Mouse (Mus musculus) kidney, adult 2 months (tissue): Measurements from ENCODE around the gene Dpm1. TPM values are rescaled to one million over a fixed set of nuclear protein-coding genes. Genes with fewer than 3 reads are reported as not detected.

Source experiments
- DNase-seq: peaks from one replicate; pipeline ENCODE4 v3.0.0; 2021
- H3K27ac ChIP-seq: fragments of 200-500 bp; 2 replicates; pipeline ENCODE4 v1.5.1; 2012; ENCODE audit warnings: low read depth, low read length, control low read depth, inconsistent platforms; ENCODE audit not compliant: insufficient read depth
- H3K27me3 ChIP-seq: fragments of 200-500 bp; replicated peaks from 2 replicates; pipeline ENCODE4 v1.6.1; 2012; ENCODE audit warnings: mild to moderate bottlenecking, moderate library complexity, low read length, inconsistent platforms; ENCODE audit not compliant: control insufficient read depth, insufficient read depth
- H3K36me3 ChIP-seq: fragments of 200-500 bp; 2 replicates; pipeline ENCODE4 v1.6.1; 2012; ENCODE audit warnings: mild to moderate bottlenecking, moderate library complexity, low read length, inconsistent platforms; ENCODE audit not compliant: control insufficient read depth, insufficient read depth
- H3K4me1 ChIP-seq: fragments of 200-500 bp; 2 replicates; pipeline ENCODE4 v1.6.1; 2011; ENCODE audit warnings: low read length; ENCODE audit not compliant: control insufficient read depth, insufficient read depth
- H3K4me3 ChIP-seq: fragments of 200-500 bp; 2 replicates; pipeline ENCODE4 v1.5.1; 2011; ENCODE audit warnings: mild to moderate bottlenecking, low read depth, low read length, control low read depth; ENCODE audit not compliant: insufficient read depth
- CTCF ChIP-seq: fragments of 200-500 bp; conservative IDR thresholded peaks from 2 replicates; pipeline ENCODE4 v1.5.1; 2011; ENCODE audit warnings: low read depth, mild to moderate bottlenecking, control low read depth, low read length, moderate library complexity, mixed read lengths; ENCODE audit not compliant: insufficient read depth, insufficient read length
- POLR2A ChIP-seq: fragments of 200-500 bp; IDR thresholded peaks from one replicate; pipeline ENCODE4 v1.6.1; 2011; ENCODE audit warnings: low read depth, low read length, control low read depth
- WGBS: fragments of 180-500 bp; shearing (Covaris S2); methylation state at CpG from one replicate; pipeline ENCODE4 v1.1.7; 2018; 5-methylcytosine and 5-hydroxymethylcytosine counted together
- polyA plus RNA-seq: library from polyadenylated mRNA; depleted of rRNA; stranded (reverse); fragments of >200 nt; gene quantifications from 2 replicates; pipeline ENCODE4 v1.2.3, GENCODE M21; 2012

The Dpm1 gene
- polyA plus RNA-seq, 1 experiment, result 36.6 TPM

GRCm38 (mm10) chr2:168229116-168230025 lies 1.0 kb downstream of the Dpm1 start:
- Histone ChIP-seq H3K4me1 (peaks cover 17% of the 10 kb centered on the region), H3K27ac (peak overlapping the region; percentile 95), H3K4me3 (peak overlapping the region; percentile 63), H3K27me3 (no peaks in the 10 kb centered on the region), H3K36me3 (no peaks in the 10 kb centered on the region; the same call in 1 of the 2 replicates)
- peak; percentile 68 for DNase-seq
- WGBS, result 12% methylated on average over 41 of the region's 41 CpGs
- TF ChIP-seq CTCF, result no peak
- TF ChIP-seq POLR2A, result no peak

- TF ChIP-seq POLR2A, result no peak
- no peak for TF ChIP-seq CTCF
- H3K36me3 ChIP-seq, result no peaks in the 10 kb centered on the region; the same call in 1 of the 2 replicates
- H3K27me3 ChIP-seq, result no peaks in the 10 kb centered on the region
- no peak overlapping the region for H3K27ac ChIP-seq
- no peak for DNase-seq
- peaks cover 3% of the 10 kb centered on the region; the same call in 1 of the 2 replicates for H3K4me1 ChIP-seq
- WGBS, result 87% methylated on average over 6 of the region's 6 CpGs
- no peak overlapping the region for H3K4me3 ChIP-seq
Measured at GRCm38 (mm10) chr2:168223326-168223725, 7.1 kb downstream of the Dpm1 start.

- H3K27me3 ChIP-seq, result no peaks in the 10 kb centered on the region
- H3K4me3 ChIP-seq, result no peak overlapping the region
- H3K27ac ChIP-seq, result no peak overlapping the region
- TF ChIP-seq CTCF (no peak; the same call in 1 of the 2 replicates), POLR2A (no peak)
- H3K4me1 ChIP-seq, result no peaks in the 10 kb centered on the region; the same call in 1 of the 2 replicates
- WGBS, result 58% methylated on average over 5 of the region's 5 CpGs
- DNase-seq, result no peak
- peaks cover 3% of the 10 kb centered on the region for H3K36me3 ChIP-seq
Measured at GRCm38 (mm10) chr2:168213788-168214397, 16.5 kb downstream of the Dpm1 start.

GRCm38 (mm10) chr2:168207883-168208282 lies 22.5 kb downstream of the Dpm1 start:
- DNase-seq, result no peak
- H3K27me3 ChIP-seq, result no peaks in the 10 kb centered on the region
- TF ChIP-seq CTCF, result no peak
- no peak for TF ChIP-seq POLR2A
- H3K27ac ChIP-seq, result peak overlapping the region; percentile 96; the same call in 1 of the 2 replicates
- peaks cover 5% of the 10 kb centered on the region; the same call in 1 of the 2 replicates for H3K36me3 ChIP-seq
- peaks cover 12% of the 10 kb centered on the region for H3K4me1 ChIP-seq
- 90% methylated on average over 3 of the region's 3 CpGs for WGBS
- H3K4me3 ChIP-seq, result no peak overlapping the region

- peak; percentile 96 for DNase-seq
- WGBS, result 2% methylated on average over 65 of the region's 89 CpGs
- TF ChIP-seq CTCF (peak; percentile 74), POLR2A (peak; percentile 49)
- H3K36me3 ChIP-seq, result peaks cover 5% of the 10 kb centered on the region; the same call in 1 of the 2 replicates
- H3K4me1 ChIP-seq, result peaks cover 12% of the 10 kb centered on the region
- peak within 1 kb of the TSS; percentile 96 for H3K27ac ChIP-seq
- peak within 1 kb of the TSS; percentile 97 for H3K4me3 ChIP-seq
- H3K27me3 ChIP-seq, result no peaks in the 10 kb centered on the region
Measured at GRCm38 (mm10) chr2:168206725-168207644, 23.4 kb downstream of the Dpm1 start, which contains the start of gene Adnp. Adnp (minus strand) TSS chr2:168207112.

GRCm38 (mm10) chr2:168205681-168206631 lies 24.4 kb downstream of the Dpm1 start:
- Histone ChIP-seq H3K4me1 (peaks cover 18% of the 10 kb centered on the region), H3K27ac (peak overlapping the region; percentile 92), H3K4me3 (peak overlapping the region; percentile 97), H3K27me3 (no peaks in the 10 kb centered on the region), H3K36me3 (peaks cover 3% of the 10 kb centered on the region; the same call in 1 of the 2 replicates)
- 2% methylated on average over 46 of the region's 49 CpGs for WGBS
- no peak for DNase-seq
- TF ChIP-seq POLR2A (no peak), CTCF (no peak)
